Comparison of ENCODE assay signal across 9 mouse cellular contexts in the genomic region with DNA sequence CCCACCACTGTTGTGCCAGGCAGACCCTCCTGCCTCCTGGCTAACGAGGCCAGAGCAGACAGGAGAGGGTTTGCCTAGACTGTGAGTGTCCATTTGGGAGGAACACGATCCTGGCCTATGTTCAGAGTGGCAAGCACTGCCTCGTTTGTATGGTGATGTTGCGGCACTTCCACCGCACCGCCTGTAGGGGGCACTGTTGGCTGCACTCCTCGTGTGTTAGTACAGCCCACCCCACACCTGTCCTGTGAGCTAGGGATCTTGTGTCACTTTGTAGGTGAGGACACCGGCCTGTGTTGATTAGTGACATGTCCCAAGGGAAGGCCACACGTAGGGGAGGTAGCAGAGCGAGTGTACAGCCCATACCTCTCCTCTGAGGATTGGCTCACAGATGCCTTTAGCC. TPM values are rescaled to one million over a fixed set of nuclear protein-coding genes. Genes with fewer than 3 reads are reported as not detected.
DNase-seq lines count a peak whose midpoint lies in the region; ATAC-seq and TF ChIP-seq lines count a peak whose summit lies in the region.
"Had no signal": no experiment of that assay in that cellular context is flagged by ENCODE, and none has a peak within 500 bp of the region (broad histone marks: within the 10 kb centered on the region; RNA-seq: fewer than 3 reads in every experiment).

No protein-coding gene starts in this region.

- 48% methylated on average over 10 of the region's 10 CpGs for WGBS in forebrain, embryonic 13.5 days
- 52% methylated on average over 10 of the region's 10 CpGs for WGBS in forebrain, embryonic 15.5 days
- WGBS in lung, embryonic 14.5 days: 56% methylated on average over 10 of the region's 10 CpGs
- WGBS in small intestine, adult 2 months: 61% methylated on average over 10 of the region's 10 CpGs
- WGBS in kidney, embryonic 16.5 days: 55% methylated on average over 10 of the region's 10 CpGs

- TF ChIP-seq POLR2A in bone marrow macrophage, adult 2 months (IDR thresholded peaks at IDR 0.05; ENCODE audit: borderline replicate concordance, low read depth, low read length): no peak
- TF ChIP-seq POLR2A in small intestine, adult 2 months (IDR thresholded peaks at IDR 0.05; ENCODE audit: low read depth, low read length): no peak

- DNase-seq in lung, embryonic 14.5 days: peak; percentile 28
- DNase-seq in lung, adult 18-20 months: no peak
- no peak for DNase-seq in adrenal gland, adult 8-10 months

- TF ChIP-seq CTCF in lung, embryonic 14.5 days (IDR thresholded peaks at IDR 0.05; ENCODE audit: low read depth): peak; percentile 74
- peak; percentile 65 for TF ChIP-seq CTCF in bone marrow macrophage, adult 2 months (IDR thresholded peaks at IDR 0.05; ENCODE audit: low read depth, low read length)
- peak; percentile 53; the same call in 1 of the 2 replicates for TF ChIP-seq CTCF in small intestine, adult 2 months (IDR thresholded peaks at IDR 0.05; ENCODE audit: extremely low read depth, insufficient read length, insufficient replicate concordance, low read depth, low read length)

- H3K4me1 ChIP-seq in forebrain, embryonic 13.5 days: no peaks in the 10 kb centered on the region
- H3K4me1 ChIP-seq in forebrain, embryonic 15.5 days: no peaks in the 10 kb centered on the region
- no peaks in the 10 kb centered on the region for H3K4me1 ChIP-seq in lung, embryonic 14.5 days (ENCODE audit: insufficient read depth)
- peaks cover 5% of the 10 kb centered on the region for H3K4me1 ChIP-seq in bone marrow macrophage, adult 2 months (ENCODE audit: control insufficient read depth, insufficient read depth, low read length)
- H3K4me1 ChIP-seq in small intestine, adult 2 months (ENCODE audit: control insufficient read depth, insufficient read depth, insufficient read length, low read length): no peaks in the 10 kb centered on the region
- no peaks in the 10 kb centered on the region for H3K4me1 ChIP-seq in kidney, embryonic 16.5 days (ENCODE audit: insufficient read depth, low read length)

- H3K27me3 ChIP-seq in forebrain, embryonic 13.5 days: no peaks in the 10 kb centered on the region
- no peaks in the 10 kb centered on the region for H3K27me3 ChIP-seq in forebrain, embryonic 15.5 days
- H3K27me3 ChIP-seq in lung, embryonic 14.5 days (ENCODE audit: insufficient read depth, low read length): no peaks in the 10 kb centered on the region
- no peaks in the 10 kb centered on the region for H3K27me3 ChIP-seq in small intestine, adult 2 months (ENCODE audit: control insufficient read depth, insufficient read depth, low read length)
- no peaks in the 10 kb centered on the region for H3K27me3 ChIP-seq in kidney, embryonic 16.5 days (ENCODE audit: insufficient read depth, low read length)

- no peak overlapping the region for H3K4me3 ChIP-seq in forebrain, embryonic 13.5 days
- no peak overlapping the region for H3K4me3 ChIP-seq in forebrain, embryonic 15.5 days
- H3K4me3 ChIP-seq in lung, embryonic 14.5 days (ENCODE audit: low read depth, low read length): no peak overlapping the region
- H3K4me3 ChIP-seq in bone marrow macrophage, adult 2 months (ENCODE audit: insufficient read depth, low read length): no peak overlapping the region
- H3K4me3 ChIP-seq in small intestine, adult 2 months (ENCODE audit: low read depth, low read length): no peak overlapping the region
- no peak overlapping the region for H3K4me3 ChIP-seq in kidney, embryonic 16.5 days (ENCODE audit: low read length)
- H3K4me3 ChIP-seq: erythroblast, embryonic 14.5 days had no signal

- H3K27ac ChIP-seq in forebrain, embryonic 13.5 days: no peak overlapping the region
- no peak overlapping the region for H3K27ac ChIP-seq in forebrain, embryonic 15.5 days (replicated peaks)
- no peak overlapping the region for H3K27ac ChIP-seq in lung, embryonic 14.5 days (ENCODE audit: low read depth)
- no peak overlapping the region for H3K27ac ChIP-seq in bone marrow macrophage, adult 2 months (ENCODE audit: insufficient read depth, low read depth, low read length)
- no peak overlapping the region for H3K27ac ChIP-seq in small intestine, adult 2 months (ENCODE audit: insufficient read depth, low read depth, low read length)
- no peak overlapping the region for H3K27ac ChIP-seq in kidney, embryonic 16.5 days (ENCODE audit: low read length)

- peak; percentile 6; the same call in 1 of the 2 replicates for ATAC-seq in forebrain, embryonic 13.5 days
- no peak for ATAC-seq in forebrain, embryonic 15.5 days (replicated peaks)
- ATAC-seq in lung, embryonic 14.5 days (ENCODE audit: insufficient read depth): no peak
- no peak for ATAC-seq in kidney, embryonic 16.5 days (ENCODE audit: low FRiP score, low TSS enrichment)

- H3K9ac ChIP-seq in forebrain, embryonic 13.5 days: no peak overlapping the region
- H3K9ac ChIP-seq in forebrain, embryonic 15.5 days (replicated peaks): no peak overlapping the region
- no peak overlapping the region for H3K9ac ChIP-seq in lung, embryonic 14.5 days
- H3K9ac ChIP-seq in kidney, embryonic 16.5 days (replicated peaks; ENCODE audit: low read length): no peak overlapping the region

- H3K36me3 ChIP-seq in forebrain, embryonic 13.5 days (ENCODE audit: poor library complexity, severe bottlenecking): peaks cover 97% of the 10 kb centered on the region
- H3K36me3 ChIP-seq in forebrain, embryonic 15.5 days: peaks cover 42% of the 10 kb centered on the region
- H3K36me3 ChIP-seq in lung, embryonic 14.5 days (ENCODE audit: insufficient read depth): peaks cover 92% of the 10 kb centered on the region
- peaks cover 34% of the 10 kb centered on the region for H3K36me3 ChIP-seq in small intestine, adult 2 months (ENCODE audit: control insufficient read depth, insufficient read depth, low read length)
- H3K36me3 ChIP-seq in kidney, embryonic 16.5 days (ENCODE audit: insufficient read depth, low read length): peaks cover 66% of the 10 kb centered on the region

- H3K4me2 ChIP-seq in forebrain, embryonic 13.5 days: no peak overlapping the region
- no peak overlapping the region for H3K4me2 ChIP-seq in forebrain, embryonic 15.5 days (replicated peaks)
- H3K4me2 ChIP-seq in lung, embryonic 14.5 days: no peak overlapping the region
- H3K4me2 ChIP-seq in kidney, embryonic 16.5 days (replicated peaks; ENCODE audit: low read depth, low read length): no peak overlapping the region

- no peaks in the 10 kb centered on the region for H3K9me3 ChIP-seq in forebrain, embryonic 13.5 days (replicated peaks)
- no peaks in the 10 kb centered on the region for H3K9me3 ChIP-seq in forebrain, embryonic 15.5 days
- no peaks in the 10 kb centered on the region for H3K9me3 ChIP-seq in lung, embryonic 14.5 days (ENCODE audit: low read depth, low read length)
- H3K9me3 ChIP-seq in kidney, embryonic 16.5 days (ENCODE audit: low read length): no peaks in the 10 kb centered on the region

RNA-seq across cellular contexts. Expression of gene Rbm19, which starts 11.4 kb away (rescaled TPM):
- polyA plus RNA-seq in forebrain, embryonic 13.5 days (2015; fragmentation: Nextera tagmentation; extraction: Ambion mirVana): 17.8 and 20.2 TPM in 2 replicates
- polyA plus RNA-seq in forebrain, embryonic 15.5 days (2015; fragmentation: Nextera tagmentation; extraction: Ambion mirVana): 15.2 and 19.3 TPM in 2 replicates
- polyA plus RNA-seq in lung, embryonic 14.5 days (2014; fragmentation: Nextera tagmentation; extraction: Ambion mirVana): 23.0 and 26.9 TPM in 2 replicates
- 4.8 and 5.1 TPM in 2 replicates for polyA plus RNA-seq in bone marrow macrophage, adult 2 months (2012; ENCODE audit: insufficient read depth, insufficient read length, missing spikeins)
- polyA plus RNA-seq in small intestine, adult 2 months (2012; rRNA removed): 8.6 and 9.2 TPM in 2 replicates
- 26.0 and 28.1 TPM in 2 replicates for polyA plus RNA-seq in kidney, embryonic 16.5 days (2015; fragmentation: Nextera tagmentation; extraction: Ambion mirVana)
- total RNA-seq in adrenal gland, adult 8-10 months (2022): 10 to 100 TPM; 25.8 to 27.7 (median 27.3) TPM
